ENCODE assay signal across 28 mouse cellular contexts in the genomic region with DNA sequence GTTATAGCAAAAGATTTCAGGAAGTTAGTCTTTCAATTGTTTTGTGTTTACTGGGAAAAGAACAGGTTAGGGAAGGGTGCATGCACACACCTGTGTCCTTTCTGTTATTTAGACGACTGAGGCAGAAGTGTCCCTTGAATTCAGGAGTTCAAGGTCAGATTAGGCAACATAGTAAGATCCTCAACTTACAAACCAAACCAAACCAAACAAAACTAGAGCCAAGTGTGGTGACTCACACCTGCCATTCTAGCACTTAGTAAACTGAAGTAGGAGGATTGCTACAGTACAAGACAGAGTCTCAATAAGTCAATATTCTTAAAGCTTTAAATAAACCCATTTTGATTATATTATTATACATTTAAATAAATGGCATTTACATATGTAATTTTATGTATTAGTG. TPM values are rescaled to one million over a fixed set of nuclear protein-coding genes. Genes with fewer than 3 reads are reported as not detected.
DNase-seq lines count a peak whose midpoint lies in the region; ATAC-seq and TF ChIP-seq lines count a peak whose summit lies in the region.
"Had no signal": no experiment of that assay in that cellular context is flagged by ENCODE, and none has a peak within 500 bp of the region (broad histone marks: within the 10 kb centered on the region; RNA-seq: fewer than 3 reads in every experiment).

No protein-coding gene starts in this region.

- H3K4me2 ChIP-seq in liver, postnatal 0 days (ENCODE audit: low read depth, low read length): no peak overlapping the region
- H3K4me2 ChIP-seq in kidney, embryonic 16.5 days (replicated peaks; ENCODE audit: low read depth, low read length): no peak overlapping the region
- H3K4me2 ChIP-seq in hindbrain, embryonic 12.5 days (replicated peaks): no peak overlapping the region
- H3K4me2 ChIP-seq: embryonic facial prominence, embryonic 13.5 days; forebrain, embryonic 12.5 days; kidney, embryonic 15.5 days; limb, embryonic 15.5 days; midbrain, embryonic 12.5 days had no signal

- peaks cover 2% of the 10 kb centered on the region; the same call in 1 of the 2 replicates for H3K4me1 ChIP-seq in liver, adult 2 months (ENCODE audit: control insufficient read depth, insufficient read depth, low read length)
- H3K4me1 ChIP-seq in liver, postnatal 0 days (ENCODE audit: insufficient read depth): no peaks in the 10 kb centered on the region
- no peaks in the 10 kb centered on the region for H3K4me1 ChIP-seq in kidney, embryonic 16.5 days (ENCODE audit: insufficient read depth, low read length)
- no peaks in the 10 kb centered on the region for H3K4me1 ChIP-seq in hindbrain, embryonic 12.5 days
- H3K4me1 ChIP-seq: embryonic facial prominence, embryonic 13.5 days; forebrain, embryonic 12.5 days; hindbrain, embryonic 10.5 days; kidney, embryonic 15.5 days; limb, embryonic 10.5 days; limb, embryonic 15.5 days; megakaryocyte, embryonic 14.5 days; midbrain, embryonic 12.5 days had no signal

- WGBS in liver, adult 2 months: 21% methylated on average over 1 of the region's 1 CpGs
- 44% methylated on average over 1 of the region's 1 CpGs for WGBS in liver, postnatal 0 days (ENCODE audit: insufficient replicate concordance)
- WGBS in kidney, embryonic 16.5 days: 68% methylated on average over 1 of the region's 1 CpGs
- WGBS in hindbrain, embryonic 12.5 days: 83% methylated on average over 1 of the region's 1 CpGs

- no peaks in the 10 kb centered on the region for H3K27me3 ChIP-seq in liver, adult 2 months (ENCODE audit: control insufficient read depth, insufficient read depth, low read length)
- H3K27me3 ChIP-seq in liver, postnatal 0 days (ENCODE audit: insufficient read depth, low read length): no peaks in the 10 kb centered on the region
- no peaks in the 10 kb centered on the region for H3K27me3 ChIP-seq in kidney, embryonic 16.5 days (ENCODE audit: insufficient read depth, low read length)
- H3K27me3 ChIP-seq in hindbrain, embryonic 12.5 days: no peaks in the 10 kb centered on the region
- H3K27me3 ChIP-seq: embryonic facial prominence, embryonic 13.5 days; forebrain, embryonic 12.5 days; kidney, embryonic 15.5 days; limb, embryonic 15.5 days; megakaryocyte, embryonic 14.5 days; midbrain, embryonic 12.5 days had no signal

- no peak overlapping the region for H3K27ac ChIP-seq in liver, adult 2 months (replicated peaks; ENCODE audit: insufficient read depth, low read depth, low read length)
- no peak overlapping the region for H3K27ac ChIP-seq in liver, postnatal 0 days (ENCODE audit: low read depth)
- no peak overlapping the region for H3K27ac ChIP-seq in kidney, embryonic 16.5 days (ENCODE audit: low read length)
- no peak overlapping the region for H3K27ac ChIP-seq in hindbrain, embryonic 12.5 days
- H3K27ac ChIP-seq: embryonic facial prominence, embryonic 13.5 days; forebrain, embryonic 12.5 days; hindbrain, embryonic 10.5 days; kidney, embryonic 15.5 days; limb, embryonic 10.5 days; limb, embryonic 15.5 days; liver, embryonic 14.5 days; midbrain, embryonic 12.5 days had no signal

- TF ChIP-seq EP300 in liver, postnatal 0 days (IDR thresholded peaks at IDR 0.05; ENCODE audit: low read depth): no peak

- peak; percentile 88 for DNase-seq in liver, adult 2 months (ENCODE audit: extremely low read depth, low read depth, low spot score)
- DNase-seq in liver, postnatal 0 days: no peak
- DNase-seq in 3134 (ENCODE audit: extremely low read depth, insufficient read length, low spot score) (peak; percentile 30), 3T3-L1 (ENCODE audit: low read depth, low spot score) (peak; percentile 68)
- DNase-seq in fat pad, adult 2 months (ENCODE audit: extremely low read depth, low read depth, low spot score): peak; percentile 76
- no peak for DNase-seq in kidney, postnatal 14 days
- DNase-seq: cerebellum, adult 11 months; cerebellum, adult 9-10 months; forebrain, postnatal 0 days; gastrocnemius, postnatal 10 days; heart, postnatal 14 days; kidney, adult 18-20 months; layer of hippocampus, postnatal 36 days; retina, postnatal 1 day; right cerebral cortex, postnatal 14 days had no signal

- no peak overlapping the region for H3K4me3 ChIP-seq in liver, adult 2 months (ENCODE audit: insufficient read depth, low read depth, low read length)
- no peak overlapping the region for H3K4me3 ChIP-seq in liver, postnatal 0 days (ENCODE audit: low read depth, low read length)
- H3K4me3 ChIP-seq in kidney, embryonic 16.5 days (ENCODE audit: low read length): no peak overlapping the region
- H3K4me3 ChIP-seq in hindbrain, embryonic 12.5 days: no peak overlapping the region
- H3K4me3 ChIP-seq: embryonic facial prominence, embryonic 13.5 days; forebrain, embryonic 12.5 days; hindbrain, embryonic 10.5 days; kidney, embryonic 15.5 days; limb, embryonic 10.5 days; limb, embryonic 15.5 days; megakaryocyte, embryonic 14.5 days; midbrain, embryonic 12.5 days had no signal

- no peak overlapping the region for H3K9ac ChIP-seq in liver, adult 2 months (ENCODE audit: low read depth, low read length)
- H3K9ac ChIP-seq in liver, postnatal 0 days (replicated peaks): no peak overlapping the region
- no peak overlapping the region for H3K9ac ChIP-seq in kidney, embryonic 16.5 days (replicated peaks; ENCODE audit: low read length)
- H3K9ac ChIP-seq in hindbrain, embryonic 12.5 days: no peak overlapping the region
- H3K9ac ChIP-seq: embryonic facial prominence, embryonic 13.5 days; forebrain, embryonic 12.5 days; forebrain, postnatal 0 days; kidney, embryonic 15.5 days; limb, embryonic 15.5 days; liver, embryonic 14.5 days; midbrain, embryonic 12.5 days had no signal

- peaks cover 29% of the 10 kb centered on the region for H3K36me3 ChIP-seq in liver, adult 2 months (ENCODE audit: control insufficient read depth, insufficient read depth, low read length)
- H3K36me3 ChIP-seq in liver, postnatal 0 days (replicated peaks; ENCODE audit: insufficient read depth, low read length): peaks cover 36% of the 10 kb centered on the region
- H3K36me3 ChIP-seq in kidney, embryonic 16.5 days (ENCODE audit: insufficient read depth, low read length): peaks cover 12% of the 10 kb centered on the region
- H3K36me3 ChIP-seq in hindbrain, embryonic 12.5 days: peaks cover 31% of the 10 kb centered on the region

- TF ChIP-seq POLR2A in liver, adult 2 months (IDR thresholded peaks at IDR 0.05; ENCODE audit: extremely low read depth, insufficient read depth, low read length): no peak

- ATAC-seq in liver, postnatal 0 days: no peak
- ATAC-seq in kidney, embryonic 16.5 days (ENCODE audit: low FRiP score, low TSS enrichment): no peak
- ATAC-seq in hindbrain, embryonic 12.5 days (ENCODE audit: low FRiP score): no peak
- ATAC-seq: CD4-positive, CD25-positive, alpha-beta regulatory T cell, adult 4 months; forebrain, postnatal 0 days; hindbrain, embryonic 16.5 days had no signal

- no peaks in the 10 kb centered on the region for H3K9me3 ChIP-seq in liver, postnatal 0 days (ENCODE audit: low read length)
- no peaks in the 10 kb centered on the region for H3K9me3 ChIP-seq in kidney, embryonic 16.5 days (ENCODE audit: low read length)
- H3K9me3 ChIP-seq in hindbrain, embryonic 12.5 days (replicated peaks): no peaks in the 10 kb centered on the region
- H3K9me3 ChIP-seq: embryonic facial prominence, embryonic 13.5 days; forebrain, embryonic 12.5 days; hindbrain, embryonic 10.5 days; kidney, embryonic 15.5 days; limb, embryonic 10.5 days; limb, embryonic 15.5 days; megakaryocyte, embryonic 14.5 days; midbrain, embryonic 12.5 days had no signal

- no peaks in the 10 kb centered on the region for H3K79me2 ChIP-seq in liver, adult 2 months (ENCODE audit: control insufficient read depth, insufficient read depth, low read length)

- TF ChIP-seq CTCF in liver, adult 2 months (IDR thresholded peaks at IDR 0.05; ENCODE audit: low read depth, low read length): no peak
- no peak for TF ChIP-seq CTCF in liver, postnatal 0 days (IDR thresholded peaks at IDR 0.05; ENCODE audit: low read depth)

RNA-seq across cellular contexts. Expression of a gene that starts 21.5 kb away (rescaled TPM):
- total RNA-seq in liver, adult 2 months (2014; rRNA removed): 56.6 and 61.5 TPM in 2 replicates
- 13.3 and 14.5 TPM in 2 replicates for polyA plus RNA-seq in liver, adult 2 months (2012; rRNA removed)
- 18.5 and 19.6 TPM in 2 replicates for polyA plus RNA-seq in liver, postnatal 0 days (2015; fragmentation: Nextera tagmentation; extraction: Ambion mirVana)
- 65.0 and 65.1 TPM in 2 replicates for polyA plus RNA-seq in kidney, embryonic 16.5 days (2015; fragmentation: Nextera tagmentation; extraction: Ambion mirVana)
- 113 and 120 TPM in 2 replicates for polyA plus RNA-seq in hindbrain, embryonic 12.5 days (2016; fragmentation: Nextera tagmentation; extraction: Ambion mirVana)

Comparison
In these comparisons a context has a peak if more than half of its experiments do, and no peak if none do; other contexts are left out.
1. DNase-seq: peak in liver, adult 2 months (single experiment), 3134 (single experiment), 3T3-L1 (single experiment) and fat pad, adult 2 months (single experiment); none in liver, postnatal 0 days (single experiment) and kidney, postnatal 14 days (single experiment).